Mouse (Mus musculus) cerebellum, adult 11 months (tissue): ENCODE results near the gene Ofd1.

ENCODE experiments used
- DNase-seq: peaks from one replicate; pipeline ENCODE4 v3.0.0; 2022

The Ofd1 gene

DNA sequence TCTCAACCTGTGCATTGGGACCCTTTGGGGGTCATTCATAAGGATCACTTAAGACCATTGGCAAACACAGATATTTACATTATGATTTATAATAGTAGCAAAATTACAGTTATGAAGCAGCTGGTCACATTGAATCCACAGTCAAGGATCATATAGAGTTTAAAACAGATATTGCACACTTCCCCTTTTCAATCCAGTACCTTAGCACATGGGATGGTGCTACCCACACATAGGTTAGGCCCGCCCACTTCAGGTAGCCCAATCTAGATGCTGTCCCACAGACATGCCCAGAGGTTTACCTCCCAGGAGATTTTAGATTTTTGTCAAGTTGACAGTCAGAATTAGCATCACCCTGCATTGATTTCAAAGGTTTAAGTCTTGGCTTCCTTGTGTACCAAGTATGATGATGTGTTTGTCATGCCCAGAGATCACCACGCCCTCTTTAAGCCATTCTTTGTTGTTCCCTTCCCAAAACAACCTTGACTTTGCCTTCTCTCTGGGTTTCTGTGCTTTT is 80.5 kb downstream of the Ofd1 start:
- no peak for DNase-seq

DNA sequence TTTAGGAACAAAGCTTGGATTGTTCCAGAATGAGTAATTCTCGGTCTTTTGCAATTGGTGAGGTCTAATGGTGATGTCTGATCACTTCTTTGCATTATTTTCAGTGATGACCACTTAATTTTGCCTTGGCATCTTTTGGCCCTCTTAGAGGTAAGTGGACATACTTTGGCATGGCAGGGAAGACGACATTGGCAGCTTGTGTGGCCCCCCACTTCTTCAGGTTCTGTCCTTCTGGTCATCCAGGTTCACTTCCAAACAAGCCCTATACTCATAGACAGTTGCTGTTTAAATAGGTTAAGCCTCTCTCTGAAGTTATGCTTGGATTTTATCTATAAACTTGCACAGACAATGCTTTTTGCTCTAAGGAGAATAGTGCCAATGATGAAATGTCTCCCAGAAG is 81.5 kb downstream of the Ofd1 start:
- DNase-seq: no peak

DNA sequence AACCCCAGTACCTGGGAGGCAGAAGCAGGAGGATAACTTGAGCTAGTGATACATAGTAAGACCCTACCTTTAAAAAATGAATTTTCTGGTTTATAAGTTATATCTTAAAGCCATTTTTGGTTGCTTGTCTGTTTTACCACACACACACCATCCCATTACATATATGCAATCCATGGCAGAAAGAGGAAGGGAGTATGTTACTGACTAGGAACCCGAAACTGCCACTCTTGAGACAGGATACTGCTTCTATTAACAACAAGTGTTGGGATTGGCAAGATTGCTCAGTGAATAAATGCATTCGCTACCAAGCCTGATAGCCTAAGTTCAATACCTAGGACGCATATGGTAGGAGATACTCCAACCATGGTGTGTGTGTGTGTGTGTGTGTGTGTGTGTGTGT is 84.2 kb downstream of the Ofd1 start:
- DNase-seq: no peak

DNA sequence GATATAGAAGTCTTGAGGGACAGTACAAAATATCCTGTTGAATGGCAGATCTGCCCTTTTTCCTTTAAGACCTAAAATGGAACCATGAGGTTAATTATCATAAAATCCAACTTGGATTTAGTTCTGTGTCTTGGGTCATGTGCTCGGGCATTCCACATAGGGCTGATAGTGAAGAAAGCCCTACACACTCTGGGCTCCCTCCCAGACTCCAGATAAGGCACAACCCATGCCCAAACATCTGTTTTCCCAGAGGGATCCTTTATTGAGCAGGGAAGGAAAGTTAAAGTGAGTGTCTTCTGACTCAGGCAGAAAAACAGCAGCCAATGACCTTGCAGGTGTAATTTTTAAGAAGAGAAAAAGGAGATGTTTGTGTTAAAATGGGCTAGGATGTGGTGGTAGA is 85.6 kb downstream of the Ofd1 start:
- no peak for DNase-seq

DNA sequence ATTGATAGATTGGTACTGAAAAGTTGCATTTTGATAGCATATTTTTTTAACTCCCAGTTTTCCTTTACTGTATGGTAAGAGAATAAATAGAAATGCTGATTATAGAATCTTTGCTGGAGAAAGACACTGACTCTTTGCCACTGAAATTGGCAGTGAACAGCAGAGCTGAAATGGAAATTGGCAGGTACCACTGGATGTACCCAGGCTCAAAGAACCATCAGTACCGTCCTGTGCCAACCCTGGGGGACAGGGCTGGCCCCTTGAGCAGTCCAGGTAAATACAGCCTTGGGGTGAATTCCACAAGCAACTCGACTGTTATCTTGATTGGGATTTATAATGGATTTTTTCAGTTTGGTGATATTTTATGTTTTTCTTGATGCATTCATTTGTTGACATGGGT is 87.1 kb downstream of the Ofd1 start:
- DNase-seq: no peak

DNA sequence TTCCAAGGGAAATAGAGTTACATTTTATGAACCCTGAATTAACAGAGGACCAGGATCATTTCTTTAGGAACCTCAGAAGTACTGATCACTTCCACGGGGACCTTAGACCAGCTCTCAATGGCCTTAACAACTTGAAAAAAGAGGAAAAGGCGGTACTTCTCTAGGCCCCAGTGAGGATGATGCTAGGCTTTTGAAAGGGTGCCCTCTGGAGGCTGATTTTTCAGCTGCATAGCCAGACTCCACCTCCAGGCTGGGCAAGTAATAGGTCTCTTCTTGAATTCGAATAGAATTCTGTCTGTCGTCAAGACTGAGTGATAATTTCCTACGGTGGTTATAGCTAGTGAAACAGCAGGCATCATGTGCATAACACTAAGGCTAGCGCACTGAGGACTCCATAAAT is 88.7 kb downstream of the Ofd1 start:
- DNase-seq: peak; percentile 45

DNA sequence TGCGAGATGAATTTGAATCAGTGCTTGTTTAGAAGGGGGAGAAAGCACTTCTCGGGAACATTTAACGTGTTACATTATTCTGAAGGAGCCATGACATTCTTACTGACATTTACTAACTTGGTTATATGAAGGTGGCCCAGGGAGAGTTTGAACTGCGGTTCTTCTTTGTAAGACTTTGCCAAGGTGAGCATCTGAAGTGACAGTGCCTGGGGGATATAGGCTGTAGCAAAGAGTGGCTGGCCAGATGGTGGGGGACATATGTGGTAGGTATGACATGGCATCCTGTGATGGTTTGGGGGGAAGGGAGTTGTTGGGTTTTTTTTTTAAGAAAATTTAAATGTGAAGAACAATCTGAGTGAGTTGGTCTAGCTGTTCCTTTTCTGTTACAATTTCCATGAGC is 91.9 kb downstream of the Ofd1 start:
- DNase-seq: no peak

DNA sequence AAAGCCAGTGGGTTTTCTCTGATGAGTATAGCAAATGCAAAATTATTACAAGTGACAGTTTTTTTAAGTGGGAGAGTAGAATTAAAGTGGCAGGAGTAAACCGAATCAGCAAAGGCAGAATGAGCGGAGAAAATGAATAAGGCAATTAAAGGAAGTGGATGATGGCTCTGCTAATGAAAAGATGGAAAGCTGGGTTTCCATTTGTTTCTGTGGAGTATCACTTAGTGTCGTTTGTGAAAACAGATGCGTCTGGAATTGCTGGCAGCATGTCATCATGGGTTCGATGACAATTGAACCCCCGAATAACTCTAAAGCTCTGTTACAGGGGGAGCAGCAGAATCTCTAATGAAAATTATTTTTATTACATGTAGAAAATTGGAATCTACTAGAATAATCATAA is 92.4 kb downstream of the Ofd1 start:
- DNase-seq: no peak

DNA sequence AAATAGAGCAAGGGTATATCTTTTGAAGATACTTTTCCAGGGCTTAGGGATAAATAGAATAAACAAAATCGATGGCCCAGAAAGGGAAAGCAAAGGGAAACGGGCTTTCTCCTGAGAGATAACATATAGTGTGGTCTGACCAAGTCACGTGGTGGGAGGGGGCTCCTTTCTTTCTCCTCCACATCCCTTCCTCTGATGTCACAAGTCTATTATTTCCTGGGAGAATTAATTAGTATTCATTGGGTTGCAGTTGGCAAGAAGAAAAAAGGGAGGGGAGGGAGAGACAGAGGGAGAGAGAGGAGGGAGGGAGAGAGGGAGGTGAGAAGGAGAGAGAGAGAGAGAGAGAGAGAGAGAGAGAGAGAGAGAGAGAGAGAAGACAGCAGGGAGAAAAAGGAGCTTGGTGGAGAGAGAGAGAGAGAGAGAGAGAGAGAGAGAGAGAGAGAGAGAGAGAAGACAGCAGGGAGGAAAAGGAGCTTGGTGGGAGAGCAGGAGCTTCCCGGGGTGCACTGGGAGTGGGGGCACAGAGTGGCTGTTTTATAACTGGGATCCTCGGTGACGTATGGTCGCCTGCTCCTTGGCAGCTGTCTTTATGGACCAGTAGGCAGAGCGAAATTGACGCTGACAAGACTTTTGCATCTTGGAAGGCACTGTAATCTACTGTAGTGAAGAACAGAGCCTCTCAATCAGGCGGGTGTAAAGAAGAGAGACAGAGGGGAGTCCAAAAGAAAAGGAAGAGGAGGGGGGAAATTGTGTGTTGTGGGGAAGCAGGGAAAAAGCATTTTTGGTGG is 96.1 kb downstream of the Ofd1 start:
- peak; percentile 48 for DNase-seq

DNA sequence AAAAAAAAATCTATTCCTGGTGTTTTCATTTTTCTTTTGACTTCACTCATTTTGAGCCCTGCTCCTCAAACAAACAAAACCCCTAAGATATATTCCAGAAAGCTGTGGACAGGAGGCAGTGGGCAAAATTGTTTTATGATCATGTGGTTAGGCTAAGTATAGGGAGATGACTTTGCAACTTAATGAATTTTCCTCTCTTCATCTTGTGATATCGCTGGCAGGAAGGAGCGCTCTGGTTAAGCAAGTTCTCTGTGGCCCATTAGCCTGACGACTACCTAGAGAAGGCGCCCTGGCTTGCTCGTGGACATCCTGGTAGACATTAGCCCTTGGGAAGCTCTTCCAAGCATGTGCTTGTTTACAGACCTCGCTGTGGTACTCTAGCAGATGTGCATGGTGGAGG is 98.7 kb downstream of the Ofd1 start:
- DNase-seq: no peak
